In the genomic region with DNA sequence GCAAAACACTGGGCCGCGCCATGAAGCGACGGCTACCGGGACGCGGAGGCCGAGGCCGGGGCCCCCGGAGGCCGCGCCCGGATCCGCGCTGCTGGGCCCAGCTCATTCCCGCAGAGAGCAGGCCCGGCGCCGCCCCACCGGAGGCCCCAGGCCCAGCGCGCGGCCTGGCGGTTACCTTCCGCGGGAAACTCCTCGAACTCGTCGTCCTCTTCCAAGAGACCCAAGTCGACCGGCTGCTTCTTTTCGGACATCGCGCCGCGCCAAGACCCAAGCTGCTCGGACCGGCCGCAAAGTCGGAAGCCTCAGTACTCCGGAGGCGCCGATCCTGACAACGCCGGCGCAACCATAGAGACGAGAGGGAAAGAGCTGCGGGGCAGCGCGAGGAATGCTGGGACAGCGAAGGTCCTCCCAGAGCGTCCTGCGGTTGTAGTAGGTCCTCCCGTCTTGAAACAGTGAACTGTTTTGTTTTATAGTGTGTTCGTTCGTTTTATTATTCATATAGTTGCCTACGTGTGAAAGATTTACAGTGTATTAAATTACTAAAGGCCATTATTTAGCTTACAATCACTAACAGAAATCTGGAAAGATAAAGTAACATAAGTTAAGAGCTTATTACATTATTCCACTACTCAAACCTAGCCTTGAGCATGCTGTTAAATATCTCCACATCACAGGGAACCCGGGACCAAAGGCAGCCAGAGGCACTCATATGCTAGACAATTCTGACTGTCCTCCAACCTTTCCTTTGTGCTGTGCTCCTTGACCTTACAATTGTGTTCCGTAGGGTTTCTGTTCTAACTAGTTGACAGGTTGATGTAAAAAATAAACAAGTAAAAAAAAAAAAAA, we compare ENCODE assay signal across 8 mouse cellular contexts. TPM values are rescaled to one million over a fixed set of nuclear protein-coding genes. Genes with fewer than 3 reads are reported as not detected.
A peak's percentile ranks its signal among the peaks of the same experiment; 100 is the strongest.
DNase-seq lines count a peak whose midpoint lies in the region; ATAC-seq and TF ChIP-seq lines count a peak whose summit lies in the region.

Gene Sem1 (minus strand): TSS at position 360 of the 846 bp plus-strand sequence.

- H3K36me3 ChIP-seq in CH12.LX (replicated peaks in 1 of 2; ENCODE audit: control insufficient read depth in 1 of 2, insufficient read depth in 1 of 2, low read length in 1 of 2) = peaks cover 3 to 9% of the 10 kb centered on the region in 2 experiments
- H3K36me3 ChIP-seq in forebrain, embryonic 11.5 days (ENCODE audit: control insufficient read depth, insufficient read depth, low read length) = no peaks in the 10 kb centered on the region; the same call in 1 of the 2 replicates
- H3K36me3 ChIP-seq in heart, embryonic 16.5 days (ENCODE audit: control insufficient read depth, insufficient read depth) = 0 out of 2 replicates have a peak, but pooled peaks cover 4% of the 10 kb centered on the region
- peaks cover 6% of the 10 kb centered on the region; the same call in 1 of the 2 replicates for H3K36me3 ChIP-seq in liver, embryonic 15.5 days (replicated peaks)
- peaks cover 4% of the 10 kb centered on the region; the same call in 1 of the 2 replicates for H3K36me3 ChIP-seq in neural tube, embryonic 12.5 days

- peaks cover 0 to 28% of the 10 kb centered on the region in 2 experiments; a peak in 2 of 4 replicates for H3K4me1 ChIP-seq in CH12.LX (ENCODE audit: control insufficient read depth in 1 of 2, insufficient read depth in 2 of 2)
- H3K4me1 ChIP-seq in forebrain, embryonic 11.5 days (replicated peaks; ENCODE audit: control insufficient read depth, insufficient read depth, low read length) = no peaks in the 10 kb centered on the region
- H3K4me1 ChIP-seq in heart, embryonic 16.5 days (ENCODE audit: control insufficient read depth, insufficient read depth, low read length) = peaks cover 11% of the 10 kb centered on the region
- peaks cover 5% of the 10 kb centered on the region; the same call in 1 of the 2 replicates for H3K4me1 ChIP-seq in liver, embryonic 15.5 days (replicated peaks)
- H3K4me1 ChIP-seq in neural tube, embryonic 12.5 days = peaks cover 5% of the 10 kb centered on the region

- peak within 1 kb of the TSS; percentile 94; the same call in 1 of the 2 replicates for H3K4me2 ChIP-seq in CH12.LX (ENCODE audit: insufficient read depth, low read depth, poor library complexity, severe bottlenecking)
- peak within 1 kb of the TSS; percentile 74 for H3K4me2 ChIP-seq in forebrain, embryonic 11.5 days (ENCODE audit: low read depth, low read length, severe bottlenecking)
- H3K4me2 ChIP-seq in heart, embryonic 16.5 days (ENCODE audit: low read depth, low read length) = peak within 1 kb of the TSS; percentile 82
- H3K4me2 ChIP-seq in liver, embryonic 15.5 days = peak within 1 kb of the TSS; percentile 70
- H3K4me2 ChIP-seq in neural tube, embryonic 12.5 days (replicated peaks) = peak within 1 kb of the TSS; percentile 79

- peak within 1 kb of the TSS; percentile 48 for H3K27ac ChIP-seq in CH12.LX (ENCODE audit: insufficient read depth, low read depth)
- peak within 1 kb of the TSS; percentile 62 for H3K27ac ChIP-seq in forebrain, embryonic 11.5 days (ENCODE audit: low read depth, low read length)
- peak within 1 kb of the TSS; percentile 91 for H3K27ac ChIP-seq in heart, embryonic 16.5 days (ENCODE audit: low read length)
- H3K27ac ChIP-seq in liver, embryonic 15.5 days (replicated peaks) = peak within 1 kb of the TSS; percentile 91
- H3K27ac ChIP-seq in neural tube, embryonic 12.5 days = peak within 1 kb of the TSS; percentile 74

- dilution Hi-C loops in CH12.LX (cut with MboI; ENCODE audit: extremely low pct_ligation_motif_present, extremely low pct_unique_long_range_greater_than_20kb, low sequenced_read_pairs) = no loop called here

- peak; percentile 97 for ATAC-seq in forebrain, embryonic 11.5 days (replicated peaks; ENCODE audit: low FRiP score)
- peak; percentile 96 for ATAC-seq in heart, embryonic 16.5 days (replicated peaks; ENCODE audit: extremely low read depth, insufficient read depth, low FRiP score)
- ATAC-seq in liver, embryonic 15.5 days (ENCODE audit: insufficient read depth) = peak; percentile 97
- peak; percentile 98 for ATAC-seq in neural tube, embryonic 12.5 days (ENCODE audit: low FRiP score, low read depth)

- DNase-seq in CH12.LX (ENCODE audit: extremely low read depth) = peak; percentile 83
- peak; percentile 84 for DNase-seq in c-Kit-positive CD71-positive TER-119-negative erythroid progenitor cells, embryonic 14.5 days (ENCODE audit: low read depth)
- peak; percentile 92 for DNase-seq in forebrain, embryonic 11.5 days (ENCODE audit: low spot score)
- DNase-seq in kidney, postnatal 36 days = peak; percentile 93 to 94
- peak; percentile 94 for DNase-seq in telencephalon, adult 2 months (ENCODE audit: low read depth, low spot score)

- peak; percentile 77 for TF ChIP-seq POLR2A in CH12.LX (IDR thresholded peaks at IDR 0.05; ENCODE audit: low read depth, low read length)

- in situ Hi-C loops in CH12.LX (cut with MboI; ENCODE audit: low pct_ligation_motif_present, low pct_unique_long_range_greater_than_20kb, low sequenced_read_pairs) = no loop called here

- H3K9me3 ChIP-seq in CH12.LX (replicated peaks; ENCODE audit: low read length) = no peaks in the 10 kb centered on the region
- H3K9me3 ChIP-seq in forebrain, embryonic 11.5 days (ENCODE audit: control insufficient read depth, low read length) = no peaks in the 10 kb centered on the region
- no peaks in the 10 kb centered on the region for H3K9me3 ChIP-seq in heart, embryonic 16.5 days (replicated peaks; ENCODE audit: control insufficient read depth, low read length)
- H3K9me3 ChIP-seq in liver, embryonic 15.5 days (replicated peaks) = no peaks in the 10 kb centered on the region
- no peaks in the 10 kb centered on the region for H3K9me3 ChIP-seq in neural tube, embryonic 12.5 days

- peaks cover 38% of the 10 kb centered on the region for H3K79me2 ChIP-seq in CH12.LX (replicated peaks; ENCODE audit: control insufficient read depth, extremely low read depth, insufficient read depth, poor library complexity, severe bottlenecking)

- no peak for TF ChIP-seq CTCF in CH12.LX (conservative IDR thresholded peaks at IDR 0.05 in 1 of 2, IDR thresholded peaks at IDR 0.05 in 1 of 2; ENCODE audit: low read depth in 2 of 2, low read length in 2 of 2)

- peak within 1 kb of the TSS; percentile 90 for H3K9ac ChIP-seq in CH12.LX (ENCODE audit: insufficient read depth, low read depth)
- peak within 1 kb of the TSS; percentile 98 for H3K9ac ChIP-seq in forebrain, embryonic 11.5 days (ENCODE audit: low read length)
- peak within 1 kb of the TSS; percentile 94 for H3K9ac ChIP-seq in heart, embryonic 16.5 days (ENCODE audit: low read length)
- H3K9ac ChIP-seq in liver, embryonic 15.5 days = peak within 1 kb of the TSS; percentile 86
- peak within 1 kb of the TSS; percentile 96 for H3K9ac ChIP-seq in neural tube, embryonic 12.5 days

- TF ChIP-seq EP300 in CH12.LX (IDR thresholded peaks at IDR 0.05; ENCODE audit: low read length) = 0 out of 2 replicates have a peak, but pooled peaks have one; percentile 23

- H3K27me3 ChIP-seq in CH12.LX (replicated peaks) = no peaks in the 10 kb centered on the region
- H3K27me3 ChIP-seq in forebrain, embryonic 11.5 days (ENCODE audit: control insufficient read depth, insufficient read depth, low read length) = no peaks in the 10 kb centered on the region
- no peaks in the 10 kb centered on the region for H3K27me3 ChIP-seq in heart, embryonic 16.5 days (ENCODE audit: control insufficient read depth, insufficient read depth, low read length)
- H3K27me3 ChIP-seq in liver, embryonic 15.5 days = no peaks in the 10 kb centered on the region
- no peaks in the 10 kb centered on the region for H3K27me3 ChIP-seq in neural tube, embryonic 12.5 days (replicated peaks)

- peak within 1 kb of the TSS; percentile 83 to 98 (median 97) for H3K4me3 ChIP-seq in CH12.LX (replicated peaks in 1 of 3; ENCODE audit: low read depth in 2 of 3, low read length in 2 of 3, poor library complexity in 1 of 3)
- peak within 1 kb of the TSS; percentile 95 for H3K4me3 ChIP-seq in forebrain, embryonic 11.5 days (ENCODE audit: low read depth, low read length)
- H3K4me3 ChIP-seq in heart, embryonic 16.5 days (ENCODE audit: low read length) = peak within 1 kb of the TSS; percentile 96
- H3K4me3 ChIP-seq in liver, embryonic 15.5 days (replicated peaks) = peak within 1 kb of the TSS; percentile 77
- H3K4me3 ChIP-seq in neural tube, embryonic 12.5 days = peak within 1 kb of the TSS; percentile 96

- WGBS in forebrain, embryonic 11.5 days = 1% methylated on average over 49 of the region's 59 CpGs
- WGBS in heart, embryonic 16.5 days = under 1% methylated on average over 59 of the region's 59 CpGs
- WGBS in liver, embryonic 15.5 days (ENCODE audit: insufficient replicate concordance) = 1% methylated on average over 59 of the region's 59 CpGs
- 2% methylated on average over 59 of the region's 59 CpGs for WGBS in neural tube, embryonic 12.5 days

- no peak for TF ChIP-seq RAD21 in CH12.LX (IDR thresholded peaks at IDR 0.05; ENCODE audit: low read depth, low read length)

TF ChIP-seq in CH12.LX, 34 proteins besides CTCF, POLR2A, EP300 and RAD21 (continues in another document):
- no peak; the same call in 1 of the 2 replicates for TF ChIP-seq POLR2AphosphoS2 (IDR thresholded peaks at IDR 0.05; ENCODE audit: low read depth, low read length)
- TF ChIP-seq CHD2 (IDR thresholded peaks at IDR 0.05; ENCODE audit: low read length) = no peak
- TF ChIP-seq HCFC1 (IDR thresholded peaks at IDR 0.05; ENCODE audit: low read depth, low read length) = peak; percentile 85
- no peak for TF ChIP-seq ZC3H11A (IDR thresholded peaks at IDR 0.05; ENCODE audit: low read depth, low read length)
- TF ChIP-seq GABPA (IDR thresholded peaks at IDR 0.05; ENCODE audit: insufficient replicate concordance, low read depth, low read length) = peak; percentile 76
- TF ChIP-seq MAFK (IDR thresholded peaks at IDR 0.05; ENCODE audit: insufficient replicate concordance, low read length) = 0 out of 2 replicates have a peak, but pooled peaks have one; percentile 5
- TF ChIP-seq USF2 (conservative IDR thresholded peaks at IDR 0.05; ENCODE audit: low read depth, low read length) = no peak
- peak; percentile 40; the same call in 1 of the 2 replicates for TF ChIP-seq MEF2A (IDR thresholded peaks at IDR 0.05; ENCODE audit: borderline replicate concordance, low read depth, low read length)
- TF ChIP-seq TBP (conservative IDR thresholded peaks at IDR 0.05; ENCODE audit: low read depth, low read length) = peak; percentile 88
- TF ChIP-seq NELFE (IDR thresholded peaks at IDR 0.05; ENCODE audit: low read depth, low read length) = peak; percentile 80
- no peak; the same call in 1 of the 2 replicates for TF ChIP-seq IRF4 (IDR thresholded peaks at IDR 0.05; ENCODE audit: low read depth, low read length)

RNA-seq across cellular contexts. Expression of gene Sem1, which starts in this region (rescaled TPM):
- total RNA-seq in CH12.LX (2012; rRNA removed) (194 and 195 TPM in 2 replicates), CH12.LX (2014; rRNA removed) (149 and 188 TPM in 2 replicates)
- 163 and 180 TPM in 2 replicates for polyA plus RNA-seq in CH12.LX (2012; ENCODE audit: insufficient read length, low read depth)
- polyA plus RNA-seq in forebrain, embryonic 11.5 days (2014; fragmentation: Nextera tagmentation; extraction: Ambion mirVana) = 241 and 263 TPM in 2 replicates
- 197 and 208 TPM in 2 replicates for polyA plus RNA-seq in heart, embryonic 16.5 days (2015; fragmentation: Nextera tagmentation; extraction: Ambion mirVana)
- 95.4 and 110 TPM in 2 replicates for polyA plus RNA-seq in liver, embryonic 15.5 days (2015; fragmentation: Nextera tagmentation; extraction: Ambion mirVana)
- 204 and 226 TPM in 2 replicates for polyA plus RNA-seq in neural tube, embryonic 12.5 days (2016; fragmentation: Nextera tagmentation; extraction: Ambion mirVana)

Comparison
In these comparisons a context has a peak if more than half of its experiments do, and no peak if none do; other contexts are left out.
1. Peak in every context shown above with its lines: DNase-seq, ATAC-seq, H3K4me3 ChIP-seq and H3K27ac ChIP-seq.